ENCODE assay signal across 25 mouse cellular contexts in the genomic region with DNA sequence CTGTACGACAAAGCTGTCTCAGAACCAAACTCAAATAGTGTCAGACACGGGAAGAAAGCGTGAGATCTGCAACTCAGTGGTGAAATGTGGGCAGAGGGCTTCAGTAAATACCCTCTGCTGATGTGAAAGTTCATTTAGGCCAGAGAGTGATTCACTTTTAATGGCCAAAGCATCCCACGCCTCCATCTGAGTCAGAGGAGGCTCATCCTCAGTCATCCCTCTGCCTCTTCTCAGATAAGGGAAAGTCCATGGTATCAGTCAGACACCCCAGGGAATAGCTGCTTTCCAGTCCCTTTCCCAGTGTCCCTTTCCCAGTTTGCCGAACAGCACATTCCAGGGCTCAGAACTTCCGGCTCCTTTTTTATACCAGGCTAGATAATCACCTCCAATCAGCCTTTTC. TPM values are rescaled to one million over a fixed set of nuclear protein-coding genes. Genes with fewer than 3 reads are reported as not detected.
DNase-seq lines count a peak whose midpoint lies in the region; ATAC-seq and TF ChIP-seq lines count a peak whose summit lies in the region.
"Had no signal": no experiment of that assay in that cellular context is flagged by ENCODE, and none has a peak within 500 bp of the region (broad histone marks: within the 10 kb centered on the region; RNA-seq: fewer than 3 reads in every experiment).

No protein-coding gene starts in this region.

- H3K9me3 ChIP-seq in forebrain, embryonic 10.5 days = no peaks in the 10 kb centered on the region
- H3K9me3 ChIP-seq in intestine, postnatal 0 days (ENCODE audit: control insufficient read depth) = no peaks in the 10 kb centered on the region
- H3K9me3 ChIP-seq: heart, embryonic 15.5 days; limb, embryonic 13.5 days; liver, embryonic 13.5 days; megakaryocyte, embryonic 14.5 days; midbrain, embryonic 12.5 days; neural tube, embryonic 13.5 days had no signal

- H3K36me3 ChIP-seq in kidney, adult 2 months (ENCODE audit: control insufficient read depth, insufficient read depth, low read length) = no peaks in the 10 kb centered on the region
- H3K36me3 ChIP-seq in forebrain, embryonic 10.5 days (replicated peaks) = peaks cover 25% of the 10 kb centered on the region
- no peaks in the 10 kb centered on the region; the same call in 1 of the 2 replicates for H3K36me3 ChIP-seq in intestine, postnatal 0 days (ENCODE audit: control insufficient read depth, insufficient read depth)
- H3K36me3 ChIP-seq: midbrain, embryonic 12.5 days had no signal

- TF ChIP-seq POLR2A in kidney, adult 2 months (IDR thresholded peaks at IDR 0.05; ENCODE audit: low read depth, low read length) = no peak

- ATAC-seq in intestine, postnatal 0 days = no peak
- ATAC-seq: lung, postnatal 0 days had no signal

- no peak for TF ChIP-seq CTCF in gastrocnemius, adult 2 months (IDR thresholded peaks at IDR 0.05)
- no peak for TF ChIP-seq CTCF in kidney, adult 2 months (conservative IDR thresholded peaks at IDR 0.05; ENCODE audit: insufficient read depth, insufficient read length, low read depth, low read length)
- TF ChIP-seq CTCF in intestine, postnatal 0 days (IDR thresholded peaks at IDR 0.05; ENCODE audit: low read depth) = no peak

- intact Hi-C loops in gastrocnemius, adult 2 months (cut with DNase I) = no loop called here

- peak overlapping the region; percentile 67 for H3K27ac ChIP-seq in gastrocnemius, adult 2 months
- peak overlapping the region; percentile 65; the same call in 1 of the 2 replicates for H3K27ac ChIP-seq in kidney, adult 2 months (ENCODE audit: insufficient read depth, low read depth, low read length)
- no peak overlapping the region for H3K27ac ChIP-seq in forebrain, embryonic 10.5 days
- H3K27ac ChIP-seq in intestine, postnatal 0 days (ENCODE audit: low read depth, low read length) = no peak overlapping the region
- H3K27ac ChIP-seq: hindbrain, embryonic 14.5 days; layer of hippocampus, adult 2 months; left cerebral cortex, adult 2 months; limb, embryonic 13.5 days; liver, embryonic 13.5 days; midbrain, embryonic 12.5 days; neural tube, embryonic 13.5 days had no signal

- 69% methylated on average over 6 of the region's 6 CpGs for WGBS in kidney, adult 2 months
- 87% methylated on average over 6 of the region's 6 CpGs for WGBS in forebrain, embryonic 10.5 days
- WGBS in intestine, postnatal 0 days = 66% methylated on average over 6 of the region's 6 CpGs

- no peaks in the 10 kb centered on the region for H3K4me1 ChIP-seq in kidney, adult 2 months (ENCODE audit: control insufficient read depth, insufficient read depth, low read length)
- peaks cover 11% of the 10 kb centered on the region; the same call in 1 of the 2 replicates for H3K4me1 ChIP-seq in forebrain, embryonic 10.5 days
- H3K4me1 ChIP-seq in intestine, postnatal 0 days (replicated peaks; ENCODE audit: control insufficient read depth, insufficient read depth, low read length) = no peaks in the 10 kb centered on the region
- H3K4me1 ChIP-seq: liver, embryonic 13.5 days; midbrain, embryonic 12.5 days; neural tube, embryonic 13.5 days had no signal

- DNase-seq in gastrocnemius, adult 2 months = no peak
- no peak for DNase-seq in gastrocnemius, adult 18-20 months (ENCODE audit: low spot score)
- DNase-seq in kidney, adult 2 months = peak; percentile 34
- no peak for DNase-seq in kidney, adult 18-20 months
- peak; percentile 41 for DNase-seq in adipocyte (ENCODE audit: low spot score)
- no peak for DNase-seq in forebrain, embryonic 10.5 days (ENCODE audit: extremely low spot score, low spot score)
- DNase-seq: adrenal gland, postnatal 25 days; cerebellum, adult 2 months; cerebellum, postnatal 14 days; gastrocnemius, postnatal 25 days; kidney, adult 11 months; liver, embryonic 13.5 days; lung, adult 18-20 months; lung, postnatal 4 days; thymus, postnatal 4 days had no signal

- no peak overlapping the region for H3K4me2 ChIP-seq in intestine, postnatal 0 days (replicated peaks; ENCODE audit: low read depth)
- H3K4me2 ChIP-seq: heart, embryonic 15.5 days; hindbrain, embryonic 14.5 days; limb, embryonic 13.5 days; liver, embryonic 13.5 days; midbrain, embryonic 12.5 days; neural tube, embryonic 13.5 days had no signal

- no peak overlapping the region for H3K9ac ChIP-seq in intestine, postnatal 0 days (ENCODE audit: low read depth, low read length)
- H3K9ac ChIP-seq: heart, embryonic 15.5 days; hindbrain, embryonic 14.5 days; limb, embryonic 13.5 days; liver, embryonic 13.5 days; midbrain, embryonic 12.5 days; neural tube, embryonic 13.5 days had no signal

- no peak overlapping the region for H3K4me3 ChIP-seq in gastrocnemius, adult 2 months
- H3K4me3 ChIP-seq in kidney, adult 2 months (ENCODE audit: insufficient read depth, low read depth, low read length) = no peak overlapping the region
- no peak overlapping the region for H3K4me3 ChIP-seq in forebrain, embryonic 10.5 days
- no peak overlapping the region for H3K4me3 ChIP-seq in intestine, postnatal 0 days (ENCODE audit: low read depth, low read length)
- H3K4me3 ChIP-seq: heart, embryonic 15.5 days; layer of hippocampus, adult 2 months; left cerebral cortex, adult 2 months; limb, embryonic 13.5 days; liver, embryonic 13.5 days; megakaryocyte, embryonic 14.5 days; midbrain, embryonic 12.5 days; neural tube, embryonic 13.5 days had no signal

- H3K27me3 ChIP-seq in kidney, adult 2 months (replicated peaks; ENCODE audit: control insufficient read depth, insufficient read depth, low read length) = no peaks in the 10 kb centered on the region
- no peaks in the 10 kb centered on the region for H3K27me3 ChIP-seq in forebrain, embryonic 10.5 days (ENCODE audit: poor library complexity, severe bottlenecking)
- no peaks in the 10 kb centered on the region for H3K27me3 ChIP-seq in intestine, postnatal 0 days (replicated peaks; ENCODE audit: control insufficient read depth, insufficient read depth, low read length)
- H3K27me3 ChIP-seq: heart, embryonic 15.5 days; limb, embryonic 13.5 days; liver, embryonic 13.5 days; midbrain, embryonic 12.5 days; neural tube, embryonic 13.5 days had no signal

RNA-seq across cellular contexts. Expression of a gene that starts 30.7 kb away (rescaled TPM):
- total RNA-seq in gastrocnemius, adult 2 months (2021) = 1 to 10 TPM; 1.5 to 2.2 TPM
- total RNA-seq in gastrocnemius, adult 18-20 months (2021) = 1 to 10 TPM in 1 of 2 experiments, under 1 TPM in 1; 0.90 to 1.6 TPM
- 10.2 and 13.1 TPM in 2 replicates for polyA plus RNA-seq in kidney, adult 2 months (2012; rRNA removed)
- polyA plus RNA-seq in forebrain, embryonic 10.5 days (2016; fragmentation: Nextera tagmentation; extraction: Ambion mirVana) = 2.4 and 3.0 TPM in 2 replicates
- 4.7 and 5.2 TPM in 2 replicates for polyA plus RNA-seq in intestine, postnatal 0 days (2015; fragmentation: Nextera tagmentation; extraction: Ambion mirVana)

Comparison
In these comparisons a context has a peak if more than half of its experiments do, and no peak if none do; other contexts are left out.
1. DNase-seq: peak in kidney, adult 2 months (single experiment) and adipocyte (single experiment); none in gastrocnemius, adult 2 months (single experiment), gastrocnemius, adult 18-20 months (single experiment), kidney, adult 18-20 months (single experiment) and forebrain, embryonic 10.5 days (single experiment).
2. H3K27ac ChIP-seq: peak in gastrocnemius, adult 2 months (single experiment) and kidney, adult 2 months (single experiment); none in forebrain, embryonic 10.5 days (single experiment) and intestine, postnatal 0 days (single experiment).